Mouse (Mus musculus): ENCODE data around the gene Des.

DNA sequence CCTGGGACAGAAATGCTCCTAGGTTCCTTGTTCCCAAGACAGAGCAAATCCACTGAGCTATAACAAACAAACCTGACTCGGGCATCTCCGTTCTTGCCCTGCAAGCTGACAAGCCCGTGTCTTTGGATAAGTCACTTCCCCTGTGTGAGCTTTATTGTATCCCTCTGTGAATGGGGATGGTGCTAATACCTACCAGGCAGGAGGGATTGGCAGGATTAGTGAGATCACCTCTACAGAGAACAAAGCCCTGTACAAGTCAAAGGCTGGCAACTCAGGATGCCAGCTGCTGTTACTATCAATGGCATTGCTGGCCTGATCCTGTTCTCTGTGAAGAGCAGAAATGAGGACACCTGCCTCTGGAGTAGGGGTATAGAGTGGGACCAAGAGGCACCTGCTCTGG is 45.4 kb downstream of the Des start:
- TF ChIP-seq USF2 (conservative IDR thresholded peaks at IDR 0.05; ENCODE audit: low read depth, low read length) (no peak), MAZ (IDR thresholded peaks at IDR 0.05; ENCODE audit: low read depth, low read length) (no peak), CTCF (conservative IDR thresholded peaks at IDR 0.05 in 1 of 2, IDR thresholded peaks at IDR 0.05 in 1 of 2; ENCODE audit: low read depth in 2 of 2, low read length in 2 of 2) (no peak), KAT2A (IDR thresholded peaks at IDR 0.05; ENCODE audit: insufficient replicate concordance, low read length) (no peak), JUN (IDR thresholded peaks at IDR 0.05; ENCODE audit: insufficient read depth, low read depth, low read length) (no peak), MAFK (IDR thresholded peaks at IDR 0.05; ENCODE audit: insufficient replicate concordance, low read length) (no peak)

Measured in CH12.LX (cell line).